Mouse (Mus musculus): ENCODE measurements around the gene Gm973. TPM values are rescaled to one million over a fixed set of nuclear protein-coding genes. Genes with fewer than 3 reads are reported as not detected.
A peak's percentile ranks its signal among the peaks of the same experiment; 100 is the strongest.

Gm973 gene
- polyA plus RNA-seq (2014; fragmentation: Nextera tagmentation; extraction: Ambion mirVana) = 0.82 TPM in 1 of 2 replicates, not detected in the other

DNA sequence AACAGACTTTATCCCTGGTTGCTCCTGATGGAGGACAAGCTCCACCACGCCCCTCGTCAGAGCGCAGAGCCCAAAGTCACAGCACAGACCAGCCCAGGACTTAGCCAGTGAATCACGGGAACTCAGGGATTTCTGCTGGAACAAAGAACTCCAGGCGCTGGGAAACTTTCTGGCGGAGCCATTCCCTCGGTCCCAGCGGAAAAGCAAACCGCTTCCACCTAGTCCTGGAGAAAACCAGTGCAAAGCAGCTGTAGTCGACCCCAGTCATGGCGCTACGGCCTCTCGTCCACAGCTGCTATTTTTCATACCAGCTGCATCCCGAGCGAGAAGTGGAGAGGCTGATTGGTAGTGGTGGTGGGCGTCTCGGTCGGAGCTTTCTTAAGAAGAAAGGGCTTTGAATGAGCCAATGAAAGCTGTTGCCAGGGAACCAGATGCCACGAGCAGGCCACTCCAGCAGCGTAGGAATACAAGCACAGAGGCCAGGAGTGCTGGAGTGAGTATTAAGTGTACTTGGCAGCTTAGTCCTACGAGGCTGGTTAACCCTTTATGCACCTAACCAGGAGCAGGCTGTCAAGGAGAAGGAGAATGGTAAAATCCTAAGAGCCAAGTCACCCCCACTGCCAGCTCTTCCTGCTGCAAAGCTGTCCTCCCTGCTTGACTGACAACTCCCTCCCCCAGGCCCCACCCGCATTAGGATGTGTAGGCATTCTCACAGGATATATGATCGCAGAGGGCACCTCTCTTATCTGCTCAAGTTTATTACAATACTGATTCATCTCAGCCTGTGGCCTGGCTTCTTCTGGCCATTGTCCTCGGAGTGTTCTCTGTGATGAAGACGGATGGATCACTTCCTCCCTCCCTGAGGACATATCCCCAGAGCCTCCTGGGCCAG lies at the start of gene Gm973:
Gene Gm973 (plus strand): TSS at position 239 of the 892 bp plus-strand sequence.
- peaks cover 15% of the 10 kb centered on the region for H3K4me1 ChIP-seq (ENCODE audit: control insufficient read depth, insufficient read depth, low read length)
- H3K9me3 ChIP-seq (ENCODE audit: control insufficient read depth, low read depth, low read length) = no peaks in the 10 kb centered on the region
- H3K27me3 ChIP-seq (ENCODE audit: control insufficient read depth, insufficient read depth, low read length) = no peaks in the 10 kb centered on the region
- peak within 1 kb of the TSS; percentile 22 for H3K4me3 ChIP-seq (ENCODE audit: low read depth, low read length)
- WGBS = 4% methylated on average over 25 of the region's 25 CpGs
- ATAC-seq (ENCODE audit: insufficient number of reproducible peaks, insufficient read depth, low FRiP score, low read depth) = peak; percentile 86
- H3K4me2 ChIP-seq (replicated peaks; ENCODE audit: low read depth, low read length) = peak within 1 kb of the TSS; percentile 56
- no peaks in the 10 kb centered on the region for H3K36me3 ChIP-seq (ENCODE audit: control insufficient read depth, insufficient read depth, low read length)
- peak within 1 kb of the TSS; percentile 92 for H3K27ac ChIP-seq (ENCODE audit: low read length)
- H3K9ac ChIP-seq (replicated peaks; ENCODE audit: low read depth, low read length) = peak within 1 kb of the TSS; percentile 25; the same call in 1 of the 2 replicates

DNA sequence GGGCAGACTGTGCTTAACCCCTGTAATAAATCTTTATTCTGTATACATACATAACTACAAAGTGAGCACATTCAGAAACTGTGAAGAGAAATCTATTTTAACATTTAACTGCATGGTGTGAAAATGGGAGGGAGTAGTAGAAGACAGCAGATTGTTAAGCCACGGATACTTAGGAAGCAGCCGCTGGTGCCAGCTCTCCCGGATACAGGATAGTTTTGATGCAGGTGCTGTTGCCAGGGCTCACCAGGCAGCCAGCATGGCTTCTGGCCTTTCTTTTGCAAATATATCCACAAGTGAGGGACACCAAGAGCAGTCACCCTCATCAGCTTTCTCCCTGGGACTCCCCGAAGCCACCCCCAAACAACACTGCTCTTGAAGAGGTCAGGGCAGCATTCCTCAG lies 46.9 kb upstream of the Gm973 start:
- Histone ChIP-seq H3K27me3 (ENCODE audit: control insufficient read depth, insufficient read depth, low read length) (no peaks in the 10 kb centered on the region), H3K4me2 (replicated peaks; ENCODE audit: low read depth, low read length) (no peak overlapping the region), H3K36me3 (ENCODE audit: control insufficient read depth, insufficient read depth, low read length) (no peaks in the 10 kb centered on the region), H3K4me1 (ENCODE audit: control insufficient read depth, insufficient read depth, low read length) (peaks cover 21% of the 10 kb centered on the region; the same call in 1 of the 2 replicates), H3K9me3 (ENCODE audit: control insufficient read depth, low read depth, low read length) (no peaks in the 10 kb centered on the region), H3K4me3 (ENCODE audit: low read depth, low read length) (no peak overlapping the region), H3K27ac (ENCODE audit: low read length) (no peak overlapping the region), H3K9ac (replicated peaks; ENCODE audit: low read depth, low read length) (no peak overlapping the region)
- WGBS = 44% methylated on average over 4 of the region's 4 CpGs
- ATAC-seq (ENCODE audit: insufficient number of reproducible peaks, insufficient read depth, low FRiP score, low read depth) = no peak

- Histone ChIP-seq H3K4me2 (replicated peaks; ENCODE audit: low read depth, low read length) (no peak overlapping the region), H3K27ac (ENCODE audit: low read length) (no peak overlapping the region), H3K36me3 (ENCODE audit: control insufficient read depth, insufficient read depth, low read length) (no peaks in the 10 kb centered on the region), H3K4me3 (ENCODE audit: low read depth, low read length) (no peak overlapping the region), H3K4me1 (ENCODE audit: control insufficient read depth, insufficient read depth, low read length) (peaks cover 16% of the 10 kb centered on the region; the same call in 1 of the 2 replicates), H3K27me3 (ENCODE audit: control insufficient read depth, insufficient read depth, low read length) (no peaks in the 10 kb centered on the region), H3K9ac (replicated peaks; ENCODE audit: low read depth, low read length) (no peak overlapping the region), H3K9me3 (ENCODE audit: control insufficient read depth, low read depth, low read length) (no peaks in the 10 kb centered on the region)
- WGBS = 60% methylated on average over 4 of the region's 4 CpGs
- no peak for ATAC-seq (ENCODE audit: insufficient number of reproducible peaks, insufficient read depth, low FRiP score, low read depth)
Observed at GRCm38 (mm10) chr1:59470766-59471165, 45.3 kb upstream of the Gm973 start.

GRCm38 (mm10) chr1:59472368-59473180 lies 43.5 kb upstream of the Gm973 start:
- H3K4me2 ChIP-seq (replicated peaks; ENCODE audit: low read depth, low read length) = no peak overlapping the region
- 12% methylated on average over 10 of the region's 11 CpGs for WGBS
- H3K4me1 ChIP-seq (ENCODE audit: control insufficient read depth, insufficient read depth, low read length) = peaks cover 16% of the 10 kb centered on the region; the same call in 1 of the 2 replicates
- H3K9me3 ChIP-seq (ENCODE audit: control insufficient read depth, low read depth, low read length) = no peaks in the 10 kb centered on the region
- no peak overlapping the region for H3K27ac ChIP-seq (ENCODE audit: low read length)
- no peak overlapping the region for H3K9ac ChIP-seq (replicated peaks; ENCODE audit: low read depth, low read length)
- no peak overlapping the region for H3K4me3 ChIP-seq (ENCODE audit: low read depth, low read length)
- H3K36me3 ChIP-seq (ENCODE audit: control insufficient read depth, insufficient read depth, low read length) = no peaks in the 10 kb centered on the region
- H3K27me3 ChIP-seq (ENCODE audit: control insufficient read depth, insufficient read depth, low read length) = no peaks in the 10 kb centered on the region
- ATAC-seq (ENCODE audit: insufficient number of reproducible peaks, insufficient read depth, low FRiP score, low read depth) = no peak

DNA sequence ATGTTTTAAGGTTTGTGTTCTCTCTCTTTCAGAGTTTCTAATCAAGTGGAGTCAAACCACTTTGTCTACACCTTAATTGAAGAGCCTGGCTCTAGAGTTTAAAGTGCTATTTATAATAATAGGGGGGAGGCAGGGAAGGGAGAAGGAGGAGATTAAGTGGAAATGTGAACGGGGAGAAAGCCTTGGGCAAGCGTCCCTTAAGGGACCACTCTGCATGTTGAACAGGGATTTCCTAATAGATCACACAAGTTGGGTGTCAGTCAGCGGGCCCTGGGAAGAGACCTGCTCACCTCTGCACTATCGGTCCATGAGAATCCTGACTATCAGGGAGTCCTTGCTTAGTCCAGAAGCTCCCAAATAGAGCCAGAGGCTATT lies 42.9 kb upstream of the Gm973 start:
- WGBS = 11% methylated on average over 4 of the region's 4 CpGs

GRCm38 (mm10) chr1:59475618-59476017 lies 40.4 kb upstream of the Gm973 start:
- Histone ChIP-seq H3K9me3 (ENCODE audit: control insufficient read depth, low read depth, low read length) (no peaks in the 10 kb centered on the region), H3K27me3 (ENCODE audit: control insufficient read depth, insufficient read depth, low read length) (no peaks in the 10 kb centered on the region), H3K27ac (ENCODE audit: low read length) (no peak overlapping the region), H3K9ac (replicated peaks; ENCODE audit: low read depth, low read length) (no peak overlapping the region), H3K36me3 (ENCODE audit: control insufficient read depth, insufficient read depth, low read length) (no peaks in the 10 kb centered on the region), H3K4me2 (replicated peaks; ENCODE audit: low read depth, low read length) (no peak overlapping the region), H3K4me1 (ENCODE audit: control insufficient read depth, insufficient read depth, low read length) (peaks cover 22% of the 10 kb centered on the region; the same call in 1 of the 2 replicates), H3K4me3 (ENCODE audit: low read depth, low read length) (no peak overlapping the region)
- WGBS = 33% methylated on average over 2 of the region's 2 CpGs
- no peak for ATAC-seq (ENCODE audit: insufficient number of reproducible peaks, insufficient read depth, low FRiP score, low read depth)

More for the DNA sequence above, 42.9 kb upstream of the Gm973 start:
- H3K9ac ChIP-seq (replicated peaks; ENCODE audit: low read depth, low read length) = no peak overlapping the region
- H3K27me3 ChIP-seq (ENCODE audit: control insufficient read depth, insufficient read depth, low read length) = no peaks in the 10 kb centered on the region
- no peak for ATAC-seq (ENCODE audit: insufficient number of reproducible peaks, insufficient read depth, low FRiP score, low read depth)
- no peak overlapping the region for H3K4me2 ChIP-seq (replicated peaks; ENCODE audit: low read depth, low read length)
- H3K36me3 ChIP-seq (ENCODE audit: control insufficient read depth, insufficient read depth, low read length) = no peaks in the 10 kb centered on the region
- H3K4me3 ChIP-seq (ENCODE audit: low read depth, low read length) = no peak overlapping the region
- H3K27ac ChIP-seq (ENCODE audit: low read length) = no peak overlapping the region
- no peaks in the 10 kb centered on the region for H3K9me3 ChIP-seq (ENCODE audit: control insufficient read depth, low read depth, low read length)
- H3K4me1 ChIP-seq (ENCODE audit: control insufficient read depth, insufficient read depth, low read length) = peaks cover 16% of the 10 kb centered on the region; the same call in 1 of the 2 replicates

DNA sequence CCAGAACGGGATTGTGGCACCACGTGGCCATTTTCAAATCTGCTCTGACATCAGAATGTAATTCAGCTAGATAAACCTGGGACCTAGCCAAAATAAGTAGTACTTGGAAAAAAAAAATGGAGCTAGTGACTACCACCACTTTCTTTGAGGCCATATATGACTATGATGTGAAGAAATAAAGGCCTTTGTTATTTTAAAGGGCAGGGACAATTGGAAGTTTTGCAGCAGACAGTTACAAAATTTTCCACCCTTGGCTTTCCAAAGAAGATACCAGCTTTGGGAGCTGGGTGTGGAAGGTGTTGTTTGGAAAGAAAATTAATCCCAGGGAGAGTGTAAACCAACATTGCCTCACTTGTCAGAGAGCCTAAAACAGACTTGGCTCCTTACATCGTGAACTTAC lies 37.2 kb upstream of the Gm973 start:
- ATAC-seq (ENCODE audit: insufficient number of reproducible peaks, insufficient read depth, low FRiP score, low read depth) = no peak
- 67% methylated on average over 3 of the region's 3 CpGs for WGBS
- H3K36me3 ChIP-seq (ENCODE audit: control insufficient read depth, insufficient read depth, low read length) = no peaks in the 10 kb centered on the region
- peaks cover 7% of the 10 kb centered on the region; the same call in 1 of the 2 replicates for H3K4me1 ChIP-seq (ENCODE audit: control insufficient read depth, insufficient read depth, low read length)
- no peaks in the 10 kb centered on the region for H3K9me3 ChIP-seq (ENCODE audit: control insufficient read depth, low read depth, low read length)
- no peaks in the 10 kb centered on the region for H3K27me3 ChIP-seq (ENCODE audit: control insufficient read depth, insufficient read depth, low read length)
- H3K4me3 ChIP-seq (ENCODE audit: low read depth, low read length) = no peak overlapping the region
- H3K9ac ChIP-seq (replicated peaks; ENCODE audit: low read depth, low read length) = no peak overlapping the region
- no peak overlapping the region for H3K4me2 ChIP-seq (replicated peaks; ENCODE audit: low read depth, low read length)
- H3K27ac ChIP-seq (ENCODE audit: low read length) = no peak overlapping the region

- Histone ChIP-seq H3K4me3 (ENCODE audit: low read depth, low read length) (peak overlapping the region; percentile 16), H3K4me1 (ENCODE audit: control insufficient read depth, insufficient read depth, low read length) (peaks cover 13% of the 10 kb centered on the region), H3K9ac (replicated peaks; ENCODE audit: low read depth, low read length) (peak overlapping the region; percentile 33; the same call in 1 of the 2 replicates), H3K4me2 (replicated peaks; ENCODE audit: low read depth, low read length) (peak overlapping the region; percentile 59), H3K27ac (ENCODE audit: low read length) (peak overlapping the region; percentile 94), H3K27me3 (ENCODE audit: control insufficient read depth, insufficient read depth, low read length) (no peaks in the 10 kb centered on the region), H3K36me3 (ENCODE audit: control insufficient read depth, insufficient read depth, low read length) (no peaks in the 10 kb centered on the region), H3K9me3 (ENCODE audit: control insufficient read depth, low read depth, low read length) (no peaks in the 10 kb centered on the region)
- 1% methylated on average over 23 of the region's 23 CpGs for WGBS
- no peak for ATAC-seq (ENCODE audit: insufficient number of reproducible peaks, insufficient read depth, low FRiP score, low read depth)
Observed at GRCm38 (mm10) chr1:59480821-59481455, 35.1 kb upstream of the Gm973 start.
